8 mouse cellular contexts compared by ENCODE assay signal in genomic region chr8:95142075-95142831, GRCm38 (mm10).
DNase-seq lines count a peak whose midpoint lies in the region; ATAC-seq lines count a peak whose summit lies in the region.

No protein-coding gene starts in this region.

- peaks cover 57% of the 10 kb centered on the region for H3K4me1 ChIP-seq in hindbrain, embryonic 13.5 days (replicated peaks)

- H3K27ac ChIP-seq in hindbrain, embryonic 13.5 days: peak overlapping the region; percentile 86

- peaks cover 41% of the 10 kb centered on the region for H3K27me3 ChIP-seq in hindbrain, embryonic 13.5 days

- H3K4me3 ChIP-seq in hindbrain, embryonic 13.5 days: peak overlapping the region; percentile 75

- WGBS in hindbrain, embryonic 13.5 days: under 1% methylated on average over 40 of the region's 66 CpGs

- H3K9ac ChIP-seq in hindbrain, embryonic 13.5 days: peak overlapping the region; percentile 94

- peak overlapping the region; percentile 95 for H3K4me2 ChIP-seq in hindbrain, embryonic 13.5 days

- no peaks in the 10 kb centered on the region for H3K9me3 ChIP-seq in hindbrain, embryonic 13.5 days

- no peaks in the 10 kb centered on the region for H3K36me3 ChIP-seq in hindbrain, embryonic 13.5 days

- DNase-seq in Muller cell, postnatal 12 days (ENCODE audit: inconsistent ontology term): peak; percentile 81
- peak; percentile 78 for DNase-seq in cerebellum, adult 9-11 months
- peak; percentile 80 to 83 for DNase-seq in frontal cortex, postnatal 14 days (ENCODE audit: low spot score in 2 of 2)
- DNase-seq in layer of hippocampus, postnatal 25 days (ENCODE audit: extremely low spot score in 1 of 2, low spot score in 1 of 2): peak; percentile 69 to 80
- DNase-seq in lung, postnatal 10 days: peak; percentile 87
- peak; percentile 67 for DNase-seq in retina, embryonic 14.5 days (ENCODE audit: low spot score)
- peak; percentile 41 to 64 for DNase-seq in urinary bladder, adult 18-20 months (ENCODE audit: low spot score in 2 of 2)

- peak; percentile 84 for ATAC-seq in hindbrain, embryonic 13.5 days (ENCODE audit: low FRiP score)

Comparison
In these comparisons a context has a peak if more than half of its experiments do, and no peak if none do; other contexts are left out.
1. Peak in every context shown above with its lines: DNase-seq, ATAC-seq, H3K4me3 ChIP-seq and H3K27ac ChIP-seq.